Mouse (Mus musculus) Muller cell, postnatal 12 days (primary cell): ENCODE results near the gene Eef2k.
"Not testable (repeated sequence)": the region's sequence is repeated elsewhere in the genome, so short reads cannot be mapped to it uniquely, and the experiment has no call there.

Experiments used
- DNase-seq: peaks from one replicate; pipeline ENCODE4 v3.0.0-alpha.2; 2015; ENCODE audit errors: inconsistent ontology term

Eef2k gene

GRCm38 (mm10) chr7:120880770-120881169, 38.1 kb downstream of the Eef2k start:
- DNase-seq, result no peak

- no peak for DNase-seq
These were observed 38.8 kb downstream of the Eef2k start for GRCm38 (mm10) chr7:120881451-120881850.

DNA sequence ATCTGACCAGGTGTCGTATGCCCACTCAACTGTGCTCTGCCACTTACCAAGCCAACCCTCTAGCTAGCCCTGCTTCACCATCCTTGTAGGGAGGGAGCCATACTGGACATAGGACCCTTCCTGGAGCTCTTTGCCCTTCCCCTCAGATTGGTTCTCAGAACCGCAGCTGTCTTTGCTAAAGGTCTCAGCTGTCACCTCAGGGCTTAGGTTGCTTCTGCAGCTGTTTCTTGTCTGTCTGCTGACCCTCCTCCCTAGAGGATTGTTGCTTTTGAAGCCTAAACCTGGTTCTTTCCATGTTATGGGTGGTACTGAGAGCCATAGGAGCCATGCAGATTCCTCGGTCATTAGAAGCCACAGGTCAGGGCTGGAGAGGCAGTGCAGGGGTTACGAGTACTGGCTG, 40.0 kb downstream of the Eef2k start:
- DNase-seq, result no peak

GRCm38 (mm10) chr7:120883523-120884290, 41.1 kb downstream of the Eef2k start:
- no peak for DNase-seq

- no peak for DNase-seq
These were observed 42.1 kb downstream of the Eef2k start for GRCm38 (mm10) chr7:120884746-120885145.

GRCm38 (mm10) chr7:120893123-120893522, 50.5 kb downstream of the Eef2k start:
- no peak for DNase-seq

- no peak for DNase-seq
These were observed 54.4 kb downstream of the Eef2k start for GRCm38 (mm10) chr7:120897054-120897453.

- no peak for DNase-seq
These were observed 55.2 kb downstream of the Eef2k start for GRCm38 (mm10) chr7:120897711-120898335.

- no peak for DNase-seq
These were observed 57.6 kb downstream of the Eef2k start for GRCm38 (mm10) chr7:120900191-120900590.

DNA sequence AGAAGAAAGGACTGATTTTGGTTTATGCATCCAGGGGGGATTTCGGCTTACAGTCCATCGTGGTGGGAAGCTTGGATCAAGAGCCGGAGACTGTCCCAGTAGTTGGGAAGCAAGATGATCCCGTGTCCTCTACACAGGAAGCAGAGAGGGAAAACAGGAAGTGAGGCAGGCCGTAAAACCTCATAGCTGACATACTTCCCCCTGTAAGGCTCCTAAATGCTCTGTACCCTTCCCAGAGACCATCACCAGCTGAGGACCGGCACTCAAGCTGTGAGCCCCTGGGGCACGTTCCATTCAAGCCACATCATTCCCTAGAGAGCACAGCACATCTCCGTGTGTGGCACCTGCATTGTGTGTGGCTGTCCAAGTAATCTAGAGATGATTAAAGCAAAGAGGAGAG, 59.1 kb downstream of the Eef2k start:
- no peak for DNase-seq

- no peak for DNase-seq
These were observed 60.3 kb downstream of the Eef2k start for GRCm38 (mm10) chr7:120902931-120903330.

DNA sequence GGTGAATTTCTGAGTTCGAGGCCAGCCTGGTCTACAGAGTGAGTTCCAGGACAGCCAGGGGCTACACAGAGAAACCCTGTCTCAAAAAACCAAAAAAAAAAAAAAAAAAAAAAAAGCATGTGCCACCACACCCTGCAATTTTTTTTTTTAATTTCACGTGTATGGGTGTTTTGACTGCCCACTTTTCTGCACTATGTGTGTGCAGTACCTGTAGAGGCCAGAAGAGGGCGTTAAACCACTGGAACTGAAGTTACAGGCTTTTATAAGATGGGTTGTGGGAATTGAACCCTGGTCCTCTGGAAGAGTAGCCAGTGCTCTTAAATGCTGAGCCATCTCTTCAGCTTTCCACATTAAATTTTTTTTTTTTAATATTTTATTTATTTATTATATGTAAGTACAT, 67.5 kb downstream of the Eef2k start:
- DNase-seq, result not testable (repeated sequence)

GRCm38 (mm10) chr7:120911268-120911667, 68.6 kb downstream of the Eef2k start:
- DNase-seq, result not testable (repeated sequence)

GRCm38 (mm10) chr7:120913332-120913731, 70.7 kb downstream of the Eef2k start:
- peak; percentile 11 for DNase-seq

DNA sequence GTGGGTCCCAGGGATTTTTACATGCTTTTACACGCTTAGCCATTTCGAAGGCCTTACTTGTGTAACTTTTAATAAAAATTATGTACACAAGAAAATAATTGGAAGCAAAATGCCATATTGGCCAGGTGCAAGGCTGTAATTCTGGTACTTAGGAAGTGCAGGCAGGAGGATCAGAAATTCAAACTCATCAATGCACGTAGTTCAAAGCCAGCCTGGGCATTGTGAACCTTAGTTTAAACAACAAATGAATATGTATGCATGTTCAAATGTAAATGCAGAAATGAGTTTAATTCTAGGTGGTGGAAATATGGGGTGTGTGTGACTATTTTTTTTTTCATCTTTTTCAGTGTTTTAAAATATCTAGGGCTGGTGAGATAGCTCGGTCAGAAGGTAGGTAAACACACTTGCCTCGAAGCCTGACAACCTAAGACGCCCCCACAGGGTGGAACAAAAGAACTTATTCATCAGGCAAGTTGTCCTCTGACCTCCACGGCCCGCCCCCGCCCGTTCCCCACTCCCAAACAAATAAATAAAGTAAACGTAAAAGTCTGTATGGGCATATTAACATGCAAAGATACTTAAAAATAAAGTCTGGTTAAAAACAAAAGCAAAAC, 73.7 kb downstream of the Eef2k start:
- DNase-seq, result no peak

GRCm38 (mm10) chr7:120917279-120917591, 74.6 kb downstream of the Eef2k start:
- DNase-seq, result no peak

GRCm38 (mm10) chr7:120917592-120918461, 75.2 kb downstream of the Eef2k start, which contains the start of gene Polr3e:
Gene Polr3e (plus strand): TSS chr7:120917744.
- DNase-seq, result peak; percentile 99

DNA sequence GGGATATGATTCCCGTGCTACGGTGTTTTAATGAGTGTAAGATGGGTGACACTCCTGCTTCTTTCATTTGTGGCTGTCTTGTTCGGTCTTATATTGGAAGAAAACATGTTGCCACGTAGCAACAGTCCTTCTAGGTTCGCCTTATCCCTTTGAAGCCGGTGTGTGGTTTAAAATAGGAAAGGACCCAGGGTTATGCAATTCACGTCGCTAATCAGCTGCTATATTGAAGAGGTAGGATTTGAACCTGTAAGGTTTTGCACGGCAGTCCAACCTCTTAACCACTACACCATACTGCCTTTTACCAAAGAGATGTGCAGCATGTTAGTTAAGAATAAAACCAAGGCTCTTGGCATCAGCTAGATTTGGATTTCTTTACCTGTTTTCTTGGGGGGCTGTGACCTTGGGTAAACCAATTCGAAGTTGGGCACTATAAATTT, 75.9 kb downstream of the Eef2k start:
- DNase-seq, result peak; percentile 70

DNA sequence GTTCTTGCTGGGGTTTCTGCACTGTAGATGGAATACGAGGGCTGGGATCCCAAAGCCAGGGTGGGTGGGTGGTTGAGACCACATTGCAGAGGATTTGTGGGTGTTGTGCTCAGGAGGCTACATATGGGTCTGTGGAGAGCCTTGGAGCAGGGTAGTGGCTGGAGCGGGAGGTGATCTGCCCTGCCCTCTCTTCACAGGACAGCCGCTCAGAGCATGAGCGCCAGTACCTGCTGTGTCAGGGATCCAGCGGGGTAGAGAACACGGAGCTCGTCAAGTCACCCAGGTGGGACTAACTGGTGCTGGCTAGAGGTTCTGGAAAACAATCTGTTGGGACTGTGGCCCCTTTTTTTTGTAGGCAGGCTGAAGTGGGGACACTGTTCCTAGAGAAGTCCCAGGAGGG, 90.5 kb downstream of the Eef2k start:
- no peak for DNase-seq

GRCm38 (mm10) chr7:120933680-120934195, 91.1 kb downstream of the Eef2k start:
- DNase-seq, result no peak

DNA sequence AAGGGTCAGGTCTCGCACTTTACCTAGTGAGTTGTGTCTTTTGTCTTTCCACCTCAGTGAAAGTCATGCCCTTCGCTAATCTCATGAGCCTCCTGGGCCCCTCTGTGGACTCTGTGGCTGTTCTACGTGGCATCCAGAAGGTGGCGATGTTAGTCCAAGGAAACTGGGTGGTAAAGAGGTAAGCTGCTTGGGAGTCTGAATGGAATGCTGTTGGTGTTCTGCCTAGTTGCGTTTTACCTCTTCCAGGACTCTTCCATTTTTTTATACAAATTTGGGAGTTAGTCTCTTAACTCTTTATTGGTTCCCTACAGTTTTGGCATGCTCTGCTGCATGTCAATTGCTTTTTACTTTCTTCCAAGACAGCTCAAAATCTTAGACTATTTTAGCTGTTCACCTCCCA, 92.1 kb downstream of the Eef2k start:
- DNase-seq, result peak; percentile 51

GRCm38 (mm10) chr7:120936522-120936921, 93.9 kb downstream of the Eef2k start:
- no peak for DNase-seq
